In genomic region chr7:45908384-45908783, GRCm38 (mm10) we compare ENCODE assay signal across 20 mouse cellular contexts. TPM values are rescaled to one million over a fixed set of nuclear protein-coding genes. Genes with fewer than 3 reads are reported as not detected.
DNase-seq lines count a peak whose midpoint lies in the region; ATAC-seq and TF ChIP-seq lines count a peak whose summit lies in the region.
"Had no signal": no experiment of that assay in that cellular context is flagged by ENCODE, and none has a peak within 500 bp of the region (broad histone marks: within the 10 kb centered on the region; RNA-seq: fewer than 3 reads in every experiment).

No protein-coding gene starts in this region.

- H3K4me3 ChIP-seq in kidney, adult 2 months (ENCODE audit: insufficient read depth, low read depth, low read length), result no peak overlapping the region
- no peak overlapping the region for H3K4me3 ChIP-seq in MEL (ENCODE audit: control insufficient read depth in 1 of 2, insufficient read depth in 1 of 2, low read depth in 2 of 2, low read length in 2 of 2)
- no peak overlapping the region for H3K4me3 ChIP-seq in forebrain, embryonic 14.5 days (ENCODE audit: low read depth, low read length)
- H3K4me3 ChIP-seq: embryonic facial prominence, embryonic 12.5 days; heart, embryonic 12.5 days; hindbrain, embryonic 10.5 days had no signal

- H3K36me3 ChIP-seq in kidney, adult 2 months (ENCODE audit: control insufficient read depth, insufficient read depth, low read length), result no peaks in the 10 kb centered on the region
- 0 out of 4 replicates have a peak, but pooled peaks cover 0 to 2% of the 10 kb centered on the region in 2 experiments for H3K36me3 ChIP-seq in MEL (ENCODE audit: control insufficient read depth in 1 of 2, insufficient read depth in 2 of 2, low read length in 2 of 2)
- peaks cover 10% of the 10 kb centered on the region for H3K36me3 ChIP-seq in forebrain, embryonic 14.5 days (ENCODE audit: control insufficient read depth, insufficient read depth, low read length)

- H3K27ac ChIP-seq in kidney, adult 2 months (ENCODE audit: insufficient read depth, low read depth, low read length), result no peak overlapping the region
- no peak overlapping the region for H3K27ac ChIP-seq in MEL (ENCODE audit: control insufficient read depth, low read depth, low read length)
- H3K27ac ChIP-seq in forebrain, embryonic 14.5 days (ENCODE audit: low read depth, low read length), result no peak overlapping the region
- H3K27ac ChIP-seq: embryonic facial prominence, embryonic 12.5 days; hindbrain, embryonic 10.5 days; hindbrain, embryonic 14.5 days had no signal

- DNase-seq in kidney, adult 2 months, result peak; percentile 72
- no peak for DNase-seq in kidney, postnatal 14 days
- no peak for DNase-seq in MEL (ENCODE audit: low read depth, low spot score)
- no peak for DNase-seq in liver
- no peak for DNase-seq in forebrain, embryonic 14.5 days (ENCODE audit: low spot score)
- DNase-seq: adrenal gland, adult 2 months; adrenal gland, postnatal 25 days; cerebellum, adult 8-10 months; cerebellum, postnatal 14 days; gastrocnemius, postnatal 10 days; heart, adult 18-20 months had no signal

- H3K9me3 ChIP-seq in MEL (replicated peaks; ENCODE audit: insufficient read depth, low read length), result no peaks in the 10 kb centered on the region
- H3K9me3 ChIP-seq in forebrain, embryonic 14.5 days (replicated peaks; ENCODE audit: control insufficient read depth, low read length), result no peaks in the 10 kb centered on the region
- H3K9me3 ChIP-seq: heart, embryonic 12.5 days had no signal

- H3K79me2 ChIP-seq in MEL (ENCODE audit: control insufficient read depth, insufficient read depth, low read length, poor library complexity), result no peaks in the 10 kb centered on the region

- H3K9ac ChIP-seq in MEL (ENCODE audit: control insufficient read depth, low read depth, low read length, poor library complexity, severe bottlenecking), result no peak overlapping the region
- no peak overlapping the region for H3K9ac ChIP-seq in forebrain, embryonic 14.5 days (ENCODE audit: low read length)
- H3K9ac ChIP-seq: embryonic facial prominence, embryonic 12.5 days; heart, embryonic 12.5 days; hindbrain, embryonic 14.5 days had no signal

- TF ChIP-seq CTCF in kidney, adult 2 months (conservative IDR thresholded peaks at IDR 0.05; ENCODE audit: insufficient read depth, insufficient read length, low read depth, low read length), result no peak
- no peak for TF ChIP-seq CTCF in MEL (IDR thresholded peaks at IDR 0.05 in 2 of 3, conservative IDR thresholded peaks at IDR 0.05 in 1 of 3; ENCODE audit: control insufficient read depth in 1 of 3, insufficient read depth in 1 of 3, low read depth in 2 of 3, low read length in 3 of 3, poor library complexity in 1 of 3, severe bottlenecking in 1 of 3)

- no peak for TF ChIP-seq POLR2A in kidney, adult 2 months (IDR thresholded peaks at IDR 0.05; ENCODE audit: low read depth, low read length)
- TF ChIP-seq POLR2A in MEL (IDR thresholded peaks at IDR 0.05; ENCODE audit: control insufficient read depth in 1 of 2, insufficient read depth in 1 of 2, low read depth in 1 of 2, low read length in 2 of 2, poor library complexity in 1 of 2), result no peak

- no peak for TF ChIP-seq RAD21 in MEL (IDR thresholded peaks at IDR 0.05; ENCODE audit: low read depth, low read length)

- peak; percentile 58 for ATAC-seq in common myeloid progenitor, adult 5-6 weeks (replicated peaks; ENCODE audit: low read depth, poor library complexity, severe bottlenecking)
- no peak for ATAC-seq in forebrain, embryonic 14.5 days
- ATAC-seq: forebrain, embryonic 16.5 days had no signal

- TF ChIP-seq EP300 in MEL (IDR thresholded peaks at IDR 0.05; ENCODE audit: low read depth in 1 of 2, low read length in 2 of 2), result no peak

- H3K4me1 ChIP-seq in kidney, adult 2 months (ENCODE audit: control insufficient read depth, insufficient read depth, low read length), result no peaks in the 10 kb centered on the region; the same call in 1 of the 2 replicates
- no peaks in the 10 kb centered on the region for H3K4me1 ChIP-seq in MEL (ENCODE audit: control insufficient read depth in 1 of 2, insufficient read depth in 2 of 2, low read length in 2 of 2)
- no peaks in the 10 kb centered on the region for H3K4me1 ChIP-seq in forebrain, embryonic 14.5 days (ENCODE audit: control insufficient read depth, insufficient read depth, low read length)
- H3K4me1 ChIP-seq: embryonic facial prominence, embryonic 12.5 days; heart, embryonic 12.5 days; hindbrain, embryonic 10.5 days had no signal

- no peaks in the 10 kb centered on the region for H3K27me3 ChIP-seq in kidney, adult 2 months (replicated peaks; ENCODE audit: control insufficient read depth, insufficient read depth, low read length)
- H3K27me3 ChIP-seq in MEL (ENCODE audit: control insufficient read depth in 1 of 2, insufficient read depth in 2 of 2, low read length in 2 of 2), result no peaks in the 10 kb centered on the region
- no peaks in the 10 kb centered on the region for H3K27me3 ChIP-seq in forebrain, embryonic 14.5 days (replicated peaks; ENCODE audit: control insufficient read depth, insufficient read depth, low read length)
- H3K27me3 ChIP-seq: CH12.LX; embryonic facial prominence, embryonic 12.5 days; heart, embryonic 12.5 days had no signal

- H3K4me2 ChIP-seq in forebrain, embryonic 14.5 days (ENCODE audit: low read length), result no peak overlapping the region
- H3K4me2 ChIP-seq: embryonic facial prominence, embryonic 12.5 days; heart, embryonic 12.5 days; hindbrain, embryonic 14.5 days had no signal

TF ChIP-seq in MEL, 35 proteins besides CTCF, POLR2A, EP300 and RAD21:
- TF ChIP-seq JUND (IDR thresholded peaks at IDR 0.05; ENCODE audit: low read depth, low read length), result no peak
- TF ChIP-seq USF1 (IDR thresholded peaks at IDR 0.05; ENCODE audit: low read depth, low read length), result peak; percentile 48; the same call in 1 of the 2 replicates

RNA-seq across cellular contexts. Expression of gene Tmem143, which starts 11.6 kb away (rescaled TPM):
- 123 and 143 TPM in 2 replicates for polyA plus RNA-seq in kidney, adult 2 months (2012; rRNA removed)
- 10.1 and 10.7 TPM in 2 replicates for total RNA-seq in MEL (2012; rRNA removed)
- 10 to 100 TPM in 1 of 2 experiments, not detected in 1; 20.1 TPM for polyA plus RNA-seq in MEL (2012; ENCODE audit: insufficient read depth in 1 of 2, insufficient read length in 2 of 2, low read depth in 1 of 2, low replicate concordance in 2 of 2, missing spikeins in 1 of 2)
- total RNA-seq in common myeloid progenitor, adult 5-6 weeks (2017), result 8.1 and 9.1 TPM in 2 replicates
- polyA plus RNA-seq in forebrain, embryonic 14.5 days (2014; fragmentation: Nextera tagmentation; extraction: Ambion mirVana), result 5.1 and 6.2 TPM in 2 replicates

RNA-seq across cellular contexts. Expression of gene Syngr4, which starts 11.9 kb away (rescaled TPM):
- 0.19 and 0.50 TPM in 2 replicates for polyA plus RNA-seq in kidney, adult 2 months (2012; rRNA removed)
- 0.33 and 0.46 TPM in 2 replicates for total RNA-seq in MEL (2012; rRNA removed)
- 1 to 10 TPM in 1 of 2 experiments, not detected in 1; 1.1 TPM for polyA plus RNA-seq in MEL (2012; ENCODE audit: insufficient read depth in 1 of 2, insufficient read length in 2 of 2, low read depth in 1 of 2, low replicate concordance in 2 of 2, missing spikeins in 1 of 2)
- total RNA-seq in common myeloid progenitor, adult 5-6 weeks (2017), result 3.2 TPM in 1 of 2 replicates, not detected in the other
- polyA plus RNA-seq in forebrain, embryonic 14.5 days (2014; fragmentation: Nextera tagmentation; extraction: Ambion mirVana), result 0.51 and 0.55 TPM in 2 replicates
- total RNA-seq: adrenal gland, adult 2 months; CH12.LX; heart, adult 18-20 months; heart, postnatal 25 days had no signal
- polyA plus RNA-seq: forebrain, embryonic 16.5 days; frontal cortex, adult 2 months had no signal

RNA-seq across cellular contexts. Expression of gene Emp3, which starts 12.8 kb away (rescaled TPM):
- polyA plus RNA-seq in kidney, adult 2 months (2012; rRNA removed), result 62.1 and 65.4 TPM in 2 replicates
- total RNA-seq in MEL (2012; rRNA removed), result 65.1 and 75.0 TPM in 2 replicates
- polyA plus RNA-seq in MEL (2012; ENCODE audit: insufficient read depth in 1 of 2, insufficient read length in 2 of 2, low read depth in 1 of 2, low replicate concordance in 2 of 2, missing spikeins in 1 of 2), result 100 to 1,000 TPM in 1 of 2 experiments, not detected in 1; 111 TPM
- 200 and 205 TPM in 2 replicates for total RNA-seq in common myeloid progenitor, adult 5-6 weeks (2017)
- 27.9 and 32.8 TPM in 2 replicates for polyA plus RNA-seq in forebrain, embryonic 14.5 days (2014; fragmentation: Nextera tagmentation; extraction: Ambion mirVana)

RNA-seq across cellular contexts. Expression of gene Ccdc114, which starts 15.5 kb away (rescaled TPM):
- 8.6 and 8.9 TPM in 2 replicates for polyA plus RNA-seq in kidney, adult 2 months (2012; rRNA removed)
- total RNA-seq in MEL (2012; rRNA removed), result 0.15 TPM in 1 of 2 replicates, not detected in the other
- polyA plus RNA-seq in MEL (2012; ENCODE audit: insufficient read depth in 1 of 2, insufficient read length in 2 of 2, low read depth in 1 of 2, low replicate concordance in 2 of 2, missing spikeins in 1 of 2), result under 1 TPM in 1 of 2 experiments, not detected in 1; 0.24 TPM
- 3.2 and 5.4 TPM in 2 replicates for total RNA-seq in common myeloid progenitor, adult 5-6 weeks (2017)
- 2.6 and 2.7 TPM in 2 replicates for polyA plus RNA-seq in forebrain, embryonic 14.5 days (2014; fragmentation: Nextera tagmentation; extraction: Ambion mirVana)
- total RNA-seq: CH12.LX had no signal

RNA-seq across cellular contexts. Expression of gene Grin2d, which starts 30.2 kb away (rescaled TPM):
- polyA plus RNA-seq in kidney, adult 2 months (2012; rRNA removed), result 0.45 and 0.50 TPM in 2 replicates
- total RNA-seq in MEL (2012; rRNA removed), result 0.16 and 0.19 TPM in 2 replicates
- polyA plus RNA-seq in MEL (2012; ENCODE audit: insufficient read depth in 1 of 2, insufficient read length in 2 of 2, low read depth in 1 of 2, low replicate concordance in 2 of 2, missing spikeins in 1 of 2), result under 1 TPM in 1 of 2 experiments, not detected in 1; 0.57 TPM
- 0.23 TPM in 1 of 2 replicates, not detected in the other for total RNA-seq in common myeloid progenitor, adult 5-6 weeks (2017)
- polyA plus RNA-seq in forebrain, embryonic 14.5 days (2014; fragmentation: Nextera tagmentation; extraction: Ambion mirVana), result 0.52 and 0.77 TPM in 2 replicates
